Mouse (Mus musculus): ENCODE results near the gene Slc13a3.

DNA sequence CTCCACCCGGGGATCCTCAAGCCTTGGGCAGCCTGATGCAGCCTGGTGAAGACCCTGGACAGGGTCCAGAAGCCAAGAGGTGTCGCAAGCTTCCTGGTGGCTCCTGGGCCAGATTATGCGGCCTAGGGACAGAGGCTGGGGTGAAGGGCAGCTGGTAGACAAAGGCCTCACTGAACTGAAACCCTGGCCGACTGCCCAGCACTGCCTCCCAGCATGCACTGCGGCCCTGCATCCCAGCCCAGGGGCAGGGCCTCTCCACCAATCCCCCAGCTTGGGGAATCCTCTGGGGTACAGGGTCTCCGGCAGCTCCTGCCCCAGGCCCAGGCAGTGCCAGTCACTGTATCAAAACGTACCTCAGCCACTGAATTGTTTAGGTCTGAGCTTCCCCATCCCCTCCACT, 55.7 kb downstream of the Slc13a3 start:
- no peak for TF ChIP-seq CTCF (conservative IDR thresholded peaks at IDR 0.05 in 1 of 2, IDR thresholded peaks at IDR 0.05 in 1 of 2; ENCODE audit: low read depth in 2 of 2, low read length in 2 of 2)
- TF ChIP-seq BHLHE40 (IDR thresholded peaks at IDR 0.05; ENCODE audit: low read depth, low read length) = no peak
- TF ChIP-seq USF1 (IDR thresholded peaks at IDR 0.05; ENCODE audit: low read depth, low read length) = no peak
